Mouse (Mus musculus) heart, adult 11 months (tissue): Measurements from ENCODE around the gene Gm8693.
"Not testable (repeated sequence)": the region's sequence is repeated elsewhere in the genome, so short reads cannot be mapped to it uniquely, and the experiment has no call there.

Experiments used
- DNase-seq: peaks from one replicate; pipeline ENCODE4 v3.0.0; 2022

The Gm8693 gene

DNA sequence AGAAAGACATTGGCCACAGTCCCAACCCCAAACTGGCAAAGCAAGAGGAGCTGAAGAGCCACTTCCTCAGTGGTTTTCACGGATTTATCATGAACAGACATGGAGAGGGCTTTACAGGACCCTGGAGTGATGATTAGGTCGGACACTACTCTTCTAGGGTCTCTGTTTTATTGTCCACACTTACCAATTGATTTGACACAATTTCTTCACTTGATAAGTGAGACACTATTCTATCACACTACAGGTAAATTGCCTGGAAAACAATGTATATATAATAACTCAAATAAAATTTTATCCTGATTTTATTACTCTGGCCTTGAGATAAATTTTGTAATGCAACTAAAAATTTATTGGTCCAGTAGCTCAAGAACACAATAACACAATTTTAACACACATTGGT, at the start of gene Gm8693:
Gm8693 (minus strand) TSS at position 101 of the 400 bp plus-strand sequence.
- DNase-seq = not testable (repeated sequence)

DNA sequence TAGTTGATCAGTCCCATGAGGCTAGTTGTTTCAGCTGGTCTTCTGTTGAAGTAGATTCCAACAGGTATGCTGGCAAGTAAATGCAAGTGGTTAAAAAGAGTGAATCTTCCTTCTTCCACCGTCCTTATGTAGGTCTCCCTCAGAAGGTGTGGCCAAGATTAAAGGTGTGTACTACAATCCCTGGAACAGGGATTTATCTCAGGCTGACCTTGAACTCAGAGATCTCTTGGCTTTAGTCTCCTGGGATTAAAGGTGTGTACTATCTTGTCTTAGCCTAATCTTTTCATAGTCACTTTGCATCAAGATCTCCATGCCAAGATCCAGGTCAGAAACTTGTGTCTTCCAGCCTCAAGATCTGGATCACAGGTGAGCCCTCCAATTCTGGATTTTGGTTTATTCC, 27.5 kb upstream of the Gm8693 start, which contains the start of gene Gm4567:
Gm4567 (minus strand) TSS at position 101 of the 400 bp plus-strand sequence.
- DNase-seq = not testable (repeated sequence)

DNA sequence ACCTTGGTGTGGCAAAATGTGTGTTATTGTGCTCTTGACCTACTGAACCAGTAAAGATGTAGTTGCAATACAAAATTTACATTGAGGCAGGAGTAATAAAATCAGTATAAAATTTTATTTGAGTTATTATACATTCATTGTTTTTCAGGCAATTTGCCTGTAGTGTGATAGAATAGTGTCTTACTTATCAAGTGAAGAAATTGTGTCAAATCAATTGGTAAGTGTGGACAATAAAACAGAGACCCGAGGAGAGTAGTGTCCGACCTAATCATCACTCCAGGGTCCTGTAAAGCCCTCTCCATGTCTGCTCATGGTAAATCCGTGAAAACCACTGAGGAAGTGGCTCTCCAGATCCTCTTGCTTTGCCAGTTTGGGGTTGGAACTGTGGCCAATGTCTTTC, 34.4 kb downstream of the Gm8693 start, which contains the start of gene Vmn1r155:
Vmn1r155 (plus strand) TSS at position 301 of the 400 bp plus-strand sequence.
- DNase-seq = not testable (repeated sequence)
